Mouse (Mus musculus) heart, postnatal 14 days (tissue): ENCODE measurements around the gene Clec12a. TPM values are rescaled to one million over a fixed set of nuclear protein-coding genes. Genes with fewer than 3 reads are reported as not detected.
"Not testable (repeated sequence)": the region's sequence is repeated elsewhere in the genome, so short reads cannot be mapped to it uniquely, and the experiment has no call there.

Experiments
- DNase-seq, 2 experiments: peaks; one replicate each; pipeline ENCODE4 v3.0.0; 2021 to 2022
- intact Hi-C: fragments of 180-260 bp; cut with DNase I; formaldehyde crosslinking; loops from one replicate; pipeline ENCODE4 v1.15.1; 2025
- long read RNA-seq, 2 experiments: library from polyadenylated mRNA; stranded (forward); transcript quantifications; one replicate each; pipeline ENCODE4 v2.0.0; 2021
- total RNA-seq, 2 experiments: library from RNA; stranded (reverse); gene quantifications; 2 replicates each; pipeline ENCODE4 v1.2.3; 2021

Gene Clec12a
- under 1 TPM; 0.73 to 0.74 TPM for total RNA-seq
- long read RNA-seq, experiment 1, partial matches to known transcripts: 0 of 3 reads
- long read RNA-seq, experiment 1, other reads (novel, unspliced or antisense): 0 of 3 reads
- long read RNA-seq, experiment 2, partial matches to known transcripts: 1 of 1 reads
- long read RNA-seq, experiment 2, other reads (novel, unspliced or antisense): 0 of 1 reads

- intact Hi-C loops, DNase-seq: not testable (repeated sequence)
Measured at GRCm38 (mm10) chr6:129342391-129342790, at the start of gene Clec12a. Clec12a (plus strand) TSS chr6:129342691.

DNA sequence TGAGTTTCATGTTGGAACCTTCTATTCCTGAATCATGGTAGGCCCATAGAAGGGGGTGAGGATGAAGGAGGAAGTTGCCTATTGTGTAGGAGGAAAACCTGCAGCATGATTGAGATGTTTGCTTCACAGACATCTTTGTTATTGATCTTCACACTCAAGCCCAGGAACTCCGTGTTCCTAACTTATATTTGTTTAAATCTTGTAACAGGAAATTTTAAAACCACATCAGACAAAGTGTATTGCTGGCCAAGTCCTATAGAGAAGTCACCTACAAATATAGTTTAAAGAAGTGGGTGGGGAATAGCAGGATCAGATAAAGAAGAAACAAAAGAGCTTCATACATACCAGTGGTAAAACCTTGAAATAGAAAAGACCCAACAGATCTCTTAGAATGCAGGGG lies 38.3 kb upstream of the Clec12a start:
- intact Hi-C loops: no loop called here
- DNase-seq: no peak

DNA sequence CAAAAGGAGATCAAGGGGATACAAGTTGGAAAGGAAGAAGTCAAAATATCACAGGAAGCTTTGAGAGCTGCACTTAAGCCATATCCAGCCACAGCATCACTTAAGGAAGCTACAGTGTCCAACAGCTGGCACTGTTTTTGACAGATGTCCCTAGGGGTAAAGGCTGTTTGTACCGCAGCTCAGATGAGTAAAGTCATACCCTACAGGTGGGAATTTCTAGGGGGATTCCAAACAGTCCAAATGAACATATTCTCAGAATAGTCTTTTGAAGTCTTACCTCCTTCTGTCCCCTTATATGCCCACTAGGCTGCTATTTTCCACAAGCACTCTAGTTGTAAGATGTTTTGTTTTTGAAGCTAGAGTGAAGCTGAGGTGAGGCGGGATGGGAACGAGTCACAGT lies 30.0 kb upstream of the Clec12a start:
- intact Hi-C loops: no loop called here
- DNase-seq: no peak

GRCm38 (mm10) chr6:129314655-129315168 lies 27.8 kb upstream of the Clec12a start:
- intact Hi-C loops: no loop called here
- DNase-seq: no peak

- intact Hi-C loops: no loop called here
Measured at GRCm38 (mm10) chr6:129315698-129316097, 26.8 kb upstream of the Clec12a start.

GRCm38 (mm10) chr6:129316463-129316862 lies 26.0 kb upstream of the Clec12a start:
- intact Hi-C loops: no loop called here
- no peak for DNase-seq

More at GRCm38 (mm10) chr6:129315698-129316097, 26.8 kb upstream of the Clec12a start:
- no peak for DNase-seq

DNA sequence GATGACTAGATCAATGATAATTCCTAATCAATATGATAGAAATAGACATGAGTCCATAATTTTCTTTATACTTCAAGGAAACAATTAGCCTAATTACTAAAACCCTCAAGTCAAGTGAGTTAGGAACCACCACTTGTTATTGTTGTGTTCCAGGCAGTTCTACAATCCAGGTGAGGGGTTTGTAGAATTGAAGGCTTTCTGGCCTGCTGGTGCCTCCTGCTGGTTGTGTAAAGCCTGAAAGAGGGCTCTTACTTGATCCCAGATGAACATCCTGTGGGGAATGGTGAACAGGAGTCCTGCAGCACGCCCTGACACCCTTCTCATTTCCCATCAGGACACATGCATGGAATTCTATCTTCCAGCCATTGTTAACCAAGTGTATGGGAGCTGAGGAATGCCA lies 24.1 kb upstream of the Clec12a start:
- intact Hi-C loops: no loop called here
- DNase-seq: no peak

DNA sequence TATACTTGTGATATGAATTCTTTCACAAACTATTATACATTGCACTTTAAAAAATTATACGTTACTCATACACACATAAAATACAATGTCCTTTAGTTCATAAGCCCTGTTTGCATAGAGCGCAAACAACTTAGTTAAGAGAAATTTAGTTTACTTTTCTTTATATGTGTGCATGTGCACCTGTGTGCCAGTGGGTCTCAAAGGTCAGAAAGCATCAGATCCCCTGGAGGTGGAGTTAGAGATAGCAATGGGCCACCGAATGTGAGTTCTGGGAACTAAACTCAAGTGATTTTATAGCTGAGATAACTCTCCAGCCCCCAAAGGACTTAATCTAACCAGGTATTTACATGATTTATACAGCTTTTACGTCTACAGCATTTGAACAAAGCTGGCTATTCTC lies 23.2 kb upstream of the Clec12a start:
- DNase-seq: no peak
- intact Hi-C loops: no loop called here

GRCm38 (mm10) chr6:129326016-129326415 lies 16.5 kb upstream of the Clec12a start:
- intact Hi-C loops: no loop called here
- DNase-seq: no peak

DNA sequence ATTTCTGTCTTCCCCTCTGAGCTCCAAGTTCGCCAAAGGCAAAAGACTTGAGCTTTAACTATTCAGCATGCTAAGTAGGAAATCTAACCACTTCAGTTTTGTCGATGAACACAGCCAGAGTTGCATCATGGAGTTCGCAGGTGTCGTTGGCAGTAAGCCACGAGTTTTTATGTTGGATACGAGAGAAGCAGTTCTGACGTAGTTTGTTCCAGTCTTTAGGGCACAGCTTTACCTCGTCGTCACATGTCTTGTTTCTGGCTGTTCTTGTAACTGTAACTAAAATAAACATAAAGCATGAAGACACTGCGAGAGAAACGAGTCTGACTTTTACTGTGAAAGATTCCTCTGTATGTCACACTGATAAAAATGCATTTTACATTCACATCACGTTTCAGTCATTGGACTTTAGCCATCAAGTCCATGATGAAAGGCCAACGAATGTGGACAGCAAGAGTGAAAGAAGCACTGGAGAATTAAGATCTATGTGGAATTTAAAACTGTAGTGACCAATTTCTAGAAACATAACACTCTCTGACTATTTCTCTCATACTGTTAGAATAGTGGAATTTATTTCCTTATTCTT lies 15.8 kb upstream of the Clec12a start:
- intact Hi-C loops: no loop called here
- no peak for DNase-seq

DNA sequence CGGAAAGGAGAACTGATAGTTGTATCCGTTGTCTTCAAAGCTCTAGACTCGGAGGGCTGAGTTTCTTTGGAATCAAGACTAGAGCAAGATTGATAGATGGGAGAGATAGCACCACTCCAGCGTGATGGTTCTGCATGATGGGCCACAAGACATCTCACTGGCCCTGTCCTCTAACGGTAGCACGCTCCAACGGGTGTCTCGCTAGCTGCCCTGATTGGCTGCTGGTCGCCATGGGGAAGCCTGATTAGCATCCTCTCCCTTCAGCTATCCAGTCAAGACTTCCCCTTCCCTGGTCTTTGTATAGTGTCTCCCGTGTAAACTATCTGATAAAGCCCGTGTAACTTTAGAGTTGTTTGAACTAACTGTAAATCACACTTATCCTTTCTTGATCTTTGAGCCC lies 10.9 kb upstream of the Clec12a start, which contains the start of gene 4922502D21Rik:
Gene 4922502D21Rik, minus strand, starts transcription at position 187 of the 400 bp plus-strand sequence.
- DNase-seq: no peak
- intact Hi-C loops: no loop called here

DNA sequence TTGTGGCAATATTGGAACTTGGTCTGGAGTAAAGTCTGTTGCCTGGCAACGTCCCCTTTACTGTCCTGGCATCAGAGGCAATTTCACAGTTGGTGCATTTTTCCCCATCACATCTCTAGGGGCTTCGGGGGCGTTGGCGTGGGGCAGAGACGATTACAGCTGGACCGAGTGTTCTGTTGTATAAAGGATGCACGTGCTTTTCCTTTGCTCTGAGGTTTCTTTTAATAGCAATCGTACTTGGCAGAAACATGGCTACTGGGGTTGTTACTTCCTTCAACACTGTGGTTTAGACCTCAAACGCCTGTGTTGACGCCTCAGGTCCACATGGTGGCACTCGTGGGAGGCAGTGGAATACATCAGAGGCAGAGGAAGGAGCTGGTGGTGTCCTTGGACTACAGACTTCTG lies 8.8 kb upstream of the Clec12a start:
- intact Hi-C loops: loop anchor here (2.0 kb wide), 1 partner anchor 31 kb away; no protein-coding TSS in a partner anchor
- DNase-seq: peak; percentile 46 to 57

- DNase-seq: no peak
Measured at GRCm38 (mm10) chr6:129337751-129338150, 4.7 kb upstream of the Clec12a start.

GRCm38 (mm10) chr6:129344408-129344807 lies 1.9 kb downstream of the Clec12a start:
- intact Hi-C loops: no loop called here
- no peak for DNase-seq

More at GRCm38 (mm10) chr6:129337751-129338150, 4.7 kb upstream of the Clec12a start:
- intact Hi-C loops: no loop called here

DNA sequence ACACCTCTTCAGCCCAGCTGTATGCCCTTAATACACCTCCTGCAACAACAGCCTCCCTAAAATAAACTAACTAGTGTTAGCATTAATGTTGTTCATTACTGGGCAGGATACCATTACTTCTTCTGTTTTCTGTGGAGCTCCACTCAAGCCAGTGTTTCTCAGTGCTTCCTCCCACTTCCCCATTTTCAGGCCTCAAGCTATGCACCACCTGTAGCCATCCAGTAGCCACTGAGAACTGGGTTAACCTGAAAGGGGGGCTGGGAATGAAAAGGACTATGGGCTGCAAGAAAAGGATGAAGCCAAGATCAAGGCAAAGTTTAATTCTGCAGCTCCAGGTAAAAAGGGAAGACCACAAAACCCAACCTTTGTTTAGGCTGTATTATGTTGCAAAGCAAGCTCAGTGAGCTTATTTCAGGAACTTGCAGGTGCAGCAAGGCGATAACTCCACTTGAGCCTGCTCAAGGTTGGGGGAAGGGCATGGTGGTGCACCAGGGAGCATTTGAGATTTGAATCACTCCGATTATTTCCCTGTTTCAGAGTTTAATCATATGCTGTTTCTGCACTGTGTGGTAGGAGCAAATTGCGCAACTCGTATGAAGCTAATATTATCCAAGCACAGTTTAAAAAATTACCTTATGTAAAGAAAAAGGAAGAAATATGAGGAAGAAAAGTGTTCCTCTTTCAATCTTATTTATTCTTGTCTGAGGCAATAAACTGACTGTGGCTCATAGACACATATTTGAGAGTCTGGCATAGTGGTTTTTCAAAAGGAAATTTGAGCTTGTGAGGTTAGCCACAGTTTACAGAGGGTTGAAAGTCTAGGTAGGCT lies 7.2 kb downstream of the Clec12a start:
- intact Hi-C loops: no loop called here
- DNase-seq: no peak

- intact Hi-C loops: no loop called here
- DNase-seq: no peak
Measured at GRCm38 (mm10) chr6:129351091-129351490, 8.6 kb downstream of the Clec12a start.

GRCm38 (mm10) chr6:129355774-129356173 lies 13.3 kb downstream of the Clec12a start:
- intact Hi-C loops: no loop called here
- DNase-seq: no peak

- no peak for DNase-seq
- intact Hi-C loops: no loop called here
Measured at GRCm38 (mm10) chr6:129356430-129356829, 13.9 kb downstream of the Clec12a start.

DNA sequence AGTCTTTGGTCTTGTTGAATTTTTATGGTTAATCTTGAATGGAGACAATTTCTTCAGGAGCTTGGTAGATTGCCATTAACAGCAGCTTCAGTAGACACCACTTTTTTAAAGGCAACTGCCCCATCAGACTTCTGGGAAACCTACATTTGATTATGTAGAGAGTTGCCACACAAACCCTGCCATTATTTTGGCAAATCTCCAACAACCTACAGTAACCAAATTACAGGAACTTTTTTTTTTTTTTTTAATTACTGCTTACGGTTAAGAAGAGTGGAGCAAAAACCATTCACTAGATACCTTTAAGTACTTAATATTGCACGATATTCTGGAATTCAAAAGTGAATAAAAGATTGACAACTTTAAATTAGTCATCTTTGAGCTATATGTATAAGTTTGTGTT lies 17.0 kb downstream of the Clec12a start:
- intact Hi-C loops: no loop called here
- no peak for DNase-seq

DNA sequence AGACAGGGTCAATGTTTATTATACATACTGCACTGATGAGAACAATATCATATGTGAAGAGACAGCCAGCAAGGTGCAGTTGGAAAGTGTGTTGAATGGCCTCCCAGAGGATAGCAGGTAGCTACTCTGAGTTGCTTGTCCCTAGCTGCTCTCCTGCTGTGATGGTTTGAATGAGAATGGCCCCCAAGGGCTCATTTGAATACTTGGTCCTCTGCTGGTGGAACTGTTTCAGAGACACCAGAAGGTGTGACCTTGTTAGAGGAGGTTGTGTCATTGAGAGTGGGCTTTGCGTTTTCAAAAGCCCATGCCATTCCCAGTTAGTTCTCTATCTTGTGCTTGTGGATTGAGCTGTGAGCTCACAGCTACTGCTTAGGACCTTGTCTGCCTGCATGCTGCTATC lies 21.5 kb downstream of the Clec12a start:
- intact Hi-C loops: loop anchor here (2.0 to 10.0 kb wide), 2 partner anchors 29 to 179 kb away; partner anchors contain the start of gene Clec2d

DNA sequence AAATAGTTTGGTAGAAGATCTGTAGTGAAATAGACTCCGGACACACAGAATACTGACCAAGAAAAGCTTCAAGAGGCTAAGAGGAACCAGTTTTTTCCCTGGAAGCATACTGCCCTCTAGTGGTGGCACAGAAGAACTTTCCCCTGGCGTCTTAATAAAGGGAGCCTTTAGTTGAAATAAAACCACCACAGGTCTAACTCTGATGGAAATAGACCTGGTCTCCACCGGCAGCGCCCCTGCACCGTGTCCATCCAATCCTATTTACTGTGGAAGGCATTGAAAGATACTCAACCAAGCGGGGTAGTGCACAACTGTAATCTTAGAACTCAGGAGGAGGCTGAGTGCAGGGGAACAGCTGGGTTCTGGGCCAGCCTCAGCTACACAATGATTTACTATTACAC lies 23.5 kb downstream of the Clec12a start:
- DNase-seq: peak; percentile 39 to 65
- intact Hi-C loops: loop anchor here (2.0 to 10.0 kb wide), 4 partner anchors 31 to 514 kb away; partner anchors contain the start of gene Clec2d

More for the DNA sequence above, 21.5 kb downstream of the Clec12a start:
- DNase-seq: no peak
